In the genomic region with DNA sequence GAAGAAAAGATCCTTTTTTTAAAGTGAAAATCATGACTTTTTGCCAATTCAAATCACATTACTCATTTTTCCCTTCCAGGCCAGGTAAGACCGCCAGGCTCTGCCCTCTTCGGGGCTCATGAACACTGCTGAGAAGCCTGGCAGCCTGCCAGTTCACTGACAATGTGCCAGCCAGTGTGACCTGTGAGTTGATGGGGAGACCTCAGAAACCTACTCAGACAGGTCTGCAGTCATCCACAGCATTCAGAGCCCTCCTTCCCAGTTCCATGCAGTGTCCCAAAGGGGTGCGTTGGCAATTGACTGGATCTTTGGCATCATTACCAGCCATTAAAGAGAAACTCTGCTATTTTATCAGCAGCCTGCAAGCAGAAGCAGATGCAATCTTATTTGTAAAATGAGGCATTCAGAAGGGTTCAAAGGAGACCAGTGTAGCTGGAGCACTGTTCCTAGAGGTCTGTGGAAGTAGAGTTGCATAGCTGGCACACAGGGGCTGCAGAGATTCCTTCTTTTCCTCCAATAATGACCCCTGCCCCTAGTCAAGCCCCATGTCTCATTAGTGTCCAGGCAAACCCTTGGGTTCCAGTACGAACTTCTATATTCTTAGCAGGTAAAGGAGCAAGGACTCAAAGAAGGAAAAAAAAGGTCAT, we compare ENCODE assay signal across 10 mouse cellular contexts.
DNase-seq lines count a peak whose midpoint lies in the region; ATAC-seq lines count a peak whose summit lies in the region.
"Had no signal": no experiment of that assay in that cellular context is flagged by ENCODE, and none has a peak within 500 bp of the region (broad histone marks: within the 10 kb centered on the region; RNA-seq: fewer than 3 reads in every experiment).

No protein-coding gene starts in this region.

- H3K27me3 ChIP-seq in embryonic facial prominence, embryonic 14.5 days (replicated peaks; ENCODE audit: control insufficient read depth, insufficient read depth, low read length): no peaks in the 10 kb centered on the region
- H3K27me3 ChIP-seq in heart, embryonic 14.5 days (ENCODE audit: control insufficient read depth, insufficient read depth, low read length): no peaks in the 10 kb centered on the region
- H3K27me3 ChIP-seq in kidney, embryonic 16.5 days (ENCODE audit: insufficient read depth, low read length): no peaks in the 10 kb centered on the region
- H3K27me3 ChIP-seq in neural tube, embryonic 14.5 days (ENCODE audit: control insufficient read depth, insufficient read depth, low read length): no peaks in the 10 kb centered on the region

- peaks cover 9% of the 10 kb centered on the region for H3K4me1 ChIP-seq in embryonic facial prominence, embryonic 14.5 days (ENCODE audit: control insufficient read depth, insufficient read depth, low read length)
- H3K4me1 ChIP-seq in heart, embryonic 14.5 days (ENCODE audit: control insufficient read depth in 2 of 2, insufficient read depth in 2 of 2, low read length in 2 of 2): peaks cover 13 to 15% of the 10 kb centered on the region in 2 experiments
- peaks cover 17% of the 10 kb centered on the region for H3K4me1 ChIP-seq in kidney, embryonic 16.5 days (ENCODE audit: insufficient read depth, low read length)
- H3K4me1 ChIP-seq in neural tube, embryonic 14.5 days (ENCODE audit: control insufficient read depth, insufficient read depth, low read length): peaks cover 14% of the 10 kb centered on the region; the same call in 1 of the 2 replicates

- H3K27ac ChIP-seq in embryonic facial prominence, embryonic 14.5 days (replicated peaks; ENCODE audit: low read depth, low read length): no peak overlapping the region; the same call in 1 of the 2 replicates
- peak overlapping the region in 1 of 2 experiments; percentile 57; a peak in 1 of 4 replicates for H3K27ac ChIP-seq in heart, embryonic 14.5 days (replicated peaks in 1 of 2; ENCODE audit: control insufficient read depth in 1 of 2, insufficient read depth in 1 of 2, low read depth in 2 of 2, low read length in 2 of 2)
- H3K27ac ChIP-seq in kidney, embryonic 16.5 days (ENCODE audit: low read length): 0 out of 2 replicates have a peak overlapping the region, but pooled peaks have one; percentile 32
- 0 out of 2 replicates have a peak overlapping the region, but pooled peaks have one; percentile 30 for H3K27ac ChIP-seq in neural tube, embryonic 14.5 days (ENCODE audit: low read depth, low read length)
- H3K27ac ChIP-seq: liver, embryonic 14.5 days had no signal

- ATAC-seq in embryonic facial prominence, embryonic 14.5 days (ENCODE audit: low read depth): peak; percentile 82
- ATAC-seq in heart, embryonic 14.5 days (ENCODE audit: insufficient number of reproducible peaks, insufficient read depth, low FRiP score, low read depth): no peak; the same call in 1 of the 2 replicates
- peak; percentile 81 for ATAC-seq in kidney, embryonic 16.5 days (ENCODE audit: low FRiP score, low TSS enrichment)
- peak; percentile 60; the same call in 1 of the 2 replicates for ATAC-seq in neural tube, embryonic 14.5 days (ENCODE audit: low read depth)

- peak overlapping the region; percentile 21 for H3K4me2 ChIP-seq in embryonic facial prominence, embryonic 14.5 days (ENCODE audit: low read depth, low read length)
- peak overlapping the region; percentile 57 for H3K4me2 ChIP-seq in heart, embryonic 14.5 days (ENCODE audit: low read length)
- H3K4me2 ChIP-seq in kidney, embryonic 16.5 days (replicated peaks; ENCODE audit: low read depth, low read length): peak overlapping the region; percentile 37
- no peak overlapping the region for H3K4me2 ChIP-seq in neural tube, embryonic 14.5 days (ENCODE audit: low read depth, low read length)

- no peaks in the 10 kb centered on the region for H3K36me3 ChIP-seq in embryonic facial prominence, embryonic 14.5 days (ENCODE audit: control insufficient read depth, insufficient read depth, low read length)
- no peaks in the 10 kb centered on the region for H3K36me3 ChIP-seq in heart, embryonic 14.5 days (ENCODE audit: control insufficient read depth, insufficient read depth, low read length)
- H3K36me3 ChIP-seq in kidney, embryonic 16.5 days (ENCODE audit: insufficient read depth, low read length): no peaks in the 10 kb centered on the region
- H3K36me3 ChIP-seq in neural tube, embryonic 14.5 days (ENCODE audit: control insufficient read depth, insufficient read depth, low read length): no peaks in the 10 kb centered on the region

- no peak overlapping the region for H3K9ac ChIP-seq in embryonic facial prominence, embryonic 14.5 days (ENCODE audit: low read depth, low read length)
- H3K9ac ChIP-seq in heart, embryonic 14.5 days (ENCODE audit: low read length): 0 out of 2 replicates have a peak overlapping the region, but pooled peaks have one; percentile 16
- H3K9ac ChIP-seq in kidney, embryonic 16.5 days (replicated peaks; ENCODE audit: low read length): no peak overlapping the region
- no peak overlapping the region for H3K9ac ChIP-seq in neural tube, embryonic 14.5 days (replicated peaks; ENCODE audit: low read depth, low read length)
- H3K9ac ChIP-seq: liver, embryonic 14.5 days had no signal

- 35% methylated on average over 4 of the region's 4 CpGs for WGBS in embryonic facial prominence, embryonic 14.5 days
- 33% methylated on average over 4 of the region's 4 CpGs for WGBS in heart, embryonic 14.5 days
- 42% methylated on average over 4 of the region's 4 CpGs for WGBS in kidney, embryonic 16.5 days
- WGBS in neural tube, embryonic 14.5 days: 44% methylated on average over 4 of the region's 4 CpGs

- H3K4me3 ChIP-seq in embryonic facial prominence, embryonic 14.5 days (ENCODE audit: low read depth, low read length): no peak overlapping the region
- no peak overlapping the region for H3K4me3 ChIP-seq in heart, embryonic 14.5 days (ENCODE audit: control insufficient read depth in 1 of 2, insufficient read depth in 1 of 2, low read depth in 1 of 2, low read length in 2 of 2)
- H3K4me3 ChIP-seq in kidney, embryonic 16.5 days (ENCODE audit: low read length): no peak overlapping the region
- H3K4me3 ChIP-seq in neural tube, embryonic 14.5 days (ENCODE audit: low read depth, low read length): no peak overlapping the region
- H3K4me3 ChIP-seq: erythroblast, embryonic 14.5 days had no signal

- DNase-seq in ovary, postnatal 10 days (ENCODE audit: low spot score): peak; percentile 23
- no peak for DNase-seq in ovary, adult 18-20 months (ENCODE audit: low spot score)
- peak; percentile 73 for DNase-seq in embryonic facial prominence, embryonic 14.5 days (ENCODE audit: low spot score)
- DNase-seq in spleen, postnatal 10 days (ENCODE audit: low spot score in 2 of 2): no peak
- DNase-seq in yolk sac, embryonic 10.5 days (ENCODE audit: low spot score): no peak

- no peaks in the 10 kb centered on the region for H3K9me3 ChIP-seq in embryonic facial prominence, embryonic 14.5 days (ENCODE audit: control insufficient read depth, low read length)
- H3K9me3 ChIP-seq in heart, embryonic 14.5 days (ENCODE audit: control insufficient read depth, low read length): no peaks in the 10 kb centered on the region
- no peaks in the 10 kb centered on the region for H3K9me3 ChIP-seq in kidney, embryonic 16.5 days (ENCODE audit: low read length)
- H3K9me3 ChIP-seq in neural tube, embryonic 14.5 days (ENCODE audit: control insufficient read depth, low read length): no peaks in the 10 kb centered on the region

Comparison
In these comparisons a context has a peak if more than half of its experiments do, and no peak if none do; other contexts are left out.
1. DNase-seq: peak in ovary, postnatal 10 days (single experiment) and embryonic facial prominence, embryonic 14.5 days (single experiment); none in ovary, adult 18-20 months (single experiment), spleen, postnatal 10 days (0 of 2) and yolk sac, embryonic 10.5 days (single experiment).